ENCODE assay signal across 9 mouse cellular contexts in genomic region chr13:118596856-118597255, GRCm38 (mm10).
DNase-seq lines count a peak whose midpoint lies in the region; TF ChIP-seq lines count a peak whose summit lies in the region.
"Had no signal": no experiment of that assay in that cellular context is flagged by ENCODE, and none has a peak within 500 bp of the region (broad histone marks: within the 10 kb centered on the region; RNA-seq: fewer than 3 reads in every experiment).

No protein-coding gene starts in this region.

- no peaks in the 10 kb centered on the region for H3K27me3 ChIP-seq in cerebellum, adult 2 months (ENCODE audit: control insufficient read depth, insufficient read depth, low read length)
- H3K27me3 ChIP-seq in CH12.LX (replicated peaks) = no peaks in the 10 kb centered on the region
- H3K27me3 ChIP-seq: megakaryocyte, embryonic 14.5 days had no signal

- no peak overlapping the region for H3K27ac ChIP-seq in cerebellum, adult 2 months (ENCODE audit: insufficient read depth, low read length)
- H3K27ac ChIP-seq in CH12.LX (ENCODE audit: insufficient read depth, low read depth) = no peak overlapping the region

- 62% methylated on average over 5 of the region's 5 CpGs for WGBS in cerebellum, adult 2 months

- no peak for TF ChIP-seq POLR2A in cerebellum, adult 2 months (IDR thresholded peaks at IDR 0.05; ENCODE audit: borderline replicate concordance, insufficient read depth, low read length)
- no peak for TF ChIP-seq POLR2A in CH12.LX (IDR thresholded peaks at IDR 0.05; ENCODE audit: low read depth, low read length)

- peak; percentile 65 for TF ChIP-seq RAD21 in CH12.LX (IDR thresholded peaks at IDR 0.05; ENCODE audit: low read depth, low read length)

- H3K9me3 ChIP-seq in CH12.LX (replicated peaks; ENCODE audit: low read length) = no peaks in the 10 kb centered on the region

- no peaks in the 10 kb centered on the region for H3K36me3 ChIP-seq in CH12.LX (replicated peaks in 1 of 2; ENCODE audit: control insufficient read depth in 1 of 2, insufficient read depth in 1 of 2, low read length in 1 of 2)

- H3K79me2 ChIP-seq in CH12.LX (replicated peaks; ENCODE audit: control insufficient read depth, extremely low read depth, insufficient read depth, poor library complexity, severe bottlenecking) = no peaks in the 10 kb centered on the region

- in situ Hi-C loops in CH12.LX (cut with MboI; ENCODE audit: low pct_ligation_motif_present, low pct_unique_long_range_greater_than_20kb, low sequenced_read_pairs) = loop anchor here (5.0 kb wide), 1 partner anchor 190 kb away; no protein-coding TSS in a partner anchor

- DNase-seq in cerebellum, adult 2 months = peak in 1 of 2 experiments; percentile 6
- no peak for DNase-seq in cerebellum, adult 9-10 months
- DNase-seq in left cerebral cortex, adult 18-20 months (ENCODE audit: low spot score in 2 of 2) = peak; percentile 9 to 12
- no peak for DNase-seq in left cerebral cortex, adult 8-10 months (ENCODE audit: low spot score in 2 of 2)
- peak; percentile 42 for DNase-seq in CH12.LX (ENCODE audit: extremely low read depth)
- DNase-seq in c-Kit-positive CD71-positive TER-119-positive erythroid progenitor cells, embryonic 14.5 days (ENCODE audit: low spot score) = peak; percentile 17
- DNase-seq in spleen, postnatal 14 days (ENCODE audit: low spot score in 2 of 2) = no peak
- no peak for DNase-seq in lung, postnatal 25 days (ENCODE audit: low spot score)

- peak overlapping the region; percentile 55 for H3K4me2 ChIP-seq in CH12.LX (ENCODE audit: insufficient read depth, low read depth, poor library complexity, severe bottlenecking)

- no peak for TF ChIP-seq EP300 in CH12.LX (IDR thresholded peaks at IDR 0.05; ENCODE audit: low read length)

- no peak overlapping the region for H3K9ac ChIP-seq in CH12.LX (ENCODE audit: insufficient read depth, low read depth)

- H3K4me3 ChIP-seq in cerebellum, adult 2 months (replicated peaks; ENCODE audit: insufficient read depth, low read depth, low read length) = no peak overlapping the region
- H3K4me3 ChIP-seq in CH12.LX (replicated peaks in 1 of 3; ENCODE audit: low read depth in 2 of 3, low read length in 2 of 3, poor library complexity in 1 of 3) = no peak overlapping the region
- H3K4me3 ChIP-seq: megakaryocyte, embryonic 14.5 days had no signal

- 0 out of 2 replicates have a peak, but pooled peaks have one; percentile 3 for TF ChIP-seq CTCF in cerebellum, adult 2 months (IDR thresholded peaks at IDR 0.05; ENCODE audit: borderline replicate concordance, insufficient read depth, low read depth, low read length)
- TF ChIP-seq CTCF in CH12.LX (conservative IDR thresholded peaks at IDR 0.05 in 1 of 2, IDR thresholded peaks at IDR 0.05 in 1 of 2; ENCODE audit: low read depth in 2 of 2, low read length in 2 of 2) = peak; percentile 38 to 82

- dilution Hi-C loops in CH12.LX (cut with MboI; ENCODE audit: extremely low pct_ligation_motif_present, extremely low pct_unique_long_range_greater_than_20kb, low sequenced_read_pairs) = no loop called here

- no peaks in the 10 kb centered on the region for H3K4me1 ChIP-seq in cerebellum, adult 2 months (ENCODE audit: control insufficient read depth, insufficient read depth, low read length)
- H3K4me1 ChIP-seq in CH12.LX (ENCODE audit: control insufficient read depth in 1 of 2, insufficient read depth in 2 of 2) = peaks cover 2 to 12% of the 10 kb centered on the region in 2 experiments; a peak in 1 of 4 replicates
- H3K4me1 ChIP-seq: megakaryocyte, embryonic 14.5 days had no signal

TF ChIP-seq in CH12.LX, 34 proteins besides CTCF, POLR2A, EP300 and RAD21:
- TF ChIP-seq NRF1 (IDR thresholded peaks at IDR 0.05; ENCODE audit: low read depth, low read length) = no peak
- peak; percentile 85 for TF ChIP-seq SMC3 (IDR thresholded peaks at IDR 0.05; ENCODE audit: low read depth, low read length)
- no peak for TF ChIP-seq UBTF (IDR thresholded peaks at IDR 0.05; ENCODE audit: low read depth, low read length)
- TF ChIP-seq USF1 (IDR thresholded peaks at IDR 0.05; ENCODE audit: low read depth, low read length) = no peak
- no peak for TF ChIP-seq TBP (conservative IDR thresholded peaks at IDR 0.05; ENCODE audit: low read depth, low read length)

Comparison
In these comparisons a context has a peak if more than half of its experiments do, and no peak if none do; other contexts are left out.
1. DNase-seq: peak in left cerebral cortex, adult 18-20 months (2 of 2), CH12.LX (single experiment) and c-Kit-positive CD71-positive TER-119-positive erythroid progenitor cells, embryonic 14.5 days (single experiment); none in cerebellum, adult 9-10 months (single experiment), left cerebral cortex, adult 8-10 months (0 of 2), spleen, postnatal 14 days (0 of 2) and lung, postnatal 25 days (single experiment).